Mouse (Mus musculus) liver, postnatal 0 days (tissue): Measurements from ENCODE around the gene Rnf43.

Experiments
- CTCF ChIP-seq: sonication (generic); IDR thresholded peaks from 2 replicates; pipeline ENCODE4 v1.5.1; 2016; ENCODE audit warnings: antibody characterized with exemption, low read depth
- EP300 ChIP-seq: IDR thresholded peaks from 2 replicates; pipeline ENCODE4 v1.6.1; 2016; ENCODE audit warnings: antibody characterized with exemption, low read depth, mild to moderate bottlenecking

- no peak for TF ChIP-seq CTCF
- peak; percentile 7; the same call in 1 of the 2 replicates for TF ChIP-seq EP300
Observed at GRCm38 (mm10) chr11:87737175-87737740, 74.7 kb downstream of the Rnf43 start, which contains the start of gene Supt4a.
